Mouse (Mus musculus): Measurements from ENCODE around the gene Fntb. TPM values are rescaled to one million over a fixed set of nuclear protein-coding genes. Genes with fewer than 3 reads are reported as not detected.
"Not testable (repeated sequence)": the region's sequence is repeated elsewhere in the genome, so short reads cannot be mapped to it uniquely, and the experiment has no call there.

The Fntb gene
- total RNA-seq, 4 experiments from 2014 or later, result 22.7 to 24.8 (median 24.3) TPM

DNA sequence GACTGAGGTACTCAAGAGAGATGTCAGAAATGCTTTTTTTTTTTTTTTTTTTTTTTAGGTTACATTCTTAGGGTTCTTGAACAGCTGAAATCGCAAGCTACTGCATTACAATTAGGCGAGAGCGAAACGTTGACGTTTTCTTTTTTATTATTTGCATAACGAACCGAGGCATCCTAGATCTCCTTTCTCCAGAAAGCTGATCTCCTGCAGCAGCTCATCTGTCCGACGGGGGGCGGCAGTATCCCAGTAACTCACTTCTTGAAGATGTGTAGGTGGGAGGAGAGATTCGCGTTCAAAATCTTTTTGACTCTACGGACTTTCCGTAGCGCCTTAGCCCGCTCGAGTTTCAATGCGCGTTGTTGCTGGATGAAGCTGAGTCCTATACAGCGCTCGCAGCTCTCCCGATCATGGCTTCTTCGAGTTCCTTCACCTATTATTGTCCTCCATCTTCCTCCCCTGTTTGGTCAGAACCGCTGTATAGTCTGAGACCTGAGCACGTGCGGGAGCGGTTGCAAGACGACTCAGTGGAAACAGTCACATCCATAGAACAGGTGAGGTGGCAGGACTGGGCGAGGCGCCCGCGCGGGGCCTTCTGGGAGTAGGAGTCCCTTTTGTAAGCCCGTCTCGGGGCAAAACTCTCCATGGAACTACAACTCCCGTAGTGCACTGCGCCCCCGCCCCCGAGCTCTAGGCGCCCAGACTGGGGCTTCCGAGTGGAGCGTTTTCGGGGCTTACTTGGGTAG, 71.9 kb downstream of the Fntb start:
- DNase-seq (ENCODE audit: low spot score in 2 of 2), result peak; percentile 97 to 98

DNA sequence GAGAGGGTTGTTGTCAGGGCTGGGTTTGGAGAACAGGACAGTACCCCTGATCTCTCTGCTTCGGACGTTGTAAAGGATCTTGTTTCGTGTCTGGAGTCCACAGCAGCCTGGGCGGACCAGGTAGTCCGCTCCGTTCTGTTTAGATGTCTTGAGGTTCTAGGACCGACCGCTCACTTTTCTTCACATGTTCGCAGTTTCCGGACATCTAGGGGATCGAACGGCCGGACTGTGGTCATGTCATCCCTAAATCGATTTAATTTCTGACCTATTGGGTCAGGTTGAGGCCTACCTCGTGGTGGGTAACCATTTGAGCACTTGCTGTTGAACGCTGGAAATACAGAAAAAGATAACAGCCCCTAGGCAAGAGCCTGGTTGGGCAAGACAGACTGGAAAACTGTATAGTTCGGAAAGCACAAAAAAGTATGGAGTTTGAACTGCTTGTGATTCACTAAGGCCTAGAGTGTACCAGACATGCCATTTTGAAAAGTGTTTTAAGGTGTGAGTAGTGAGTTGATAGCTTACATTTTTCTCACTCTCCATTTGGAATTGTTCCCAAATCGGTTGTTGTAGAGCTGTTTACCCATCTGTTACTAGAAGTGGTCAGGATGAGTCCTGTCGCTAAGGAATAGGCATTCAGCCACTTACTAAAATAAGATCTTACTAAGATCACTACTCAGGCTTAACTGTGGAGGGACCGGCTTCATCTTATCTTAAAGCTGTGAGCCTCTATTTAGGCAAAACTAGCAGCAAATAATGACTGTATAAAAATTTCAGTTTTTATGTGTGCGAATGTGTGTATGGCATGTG, 72.7 kb downstream of the Fntb start:
- DNase-seq (ENCODE audit: low spot score in 2 of 2), result no peak

DNA sequence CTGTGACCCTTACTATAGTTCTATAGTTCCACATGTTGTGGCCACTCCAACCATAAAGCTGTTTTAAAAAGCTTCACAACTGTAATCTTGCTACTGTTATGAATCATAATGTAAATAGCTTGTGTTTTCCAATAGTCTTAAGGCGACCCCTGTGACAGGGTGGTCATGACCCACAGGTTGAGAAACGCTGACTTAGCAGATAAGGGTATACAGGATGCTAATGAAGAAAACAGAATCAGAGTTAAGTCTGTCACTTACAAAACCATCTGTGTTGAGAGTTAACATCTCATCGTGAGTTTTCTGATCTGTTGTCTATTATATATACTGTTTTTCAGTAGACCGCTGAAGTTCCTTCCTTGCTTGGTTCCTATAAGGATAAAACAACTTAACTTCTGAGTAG, 73.9 kb downstream of the Fntb start:
- no peak for DNase-seq (ENCODE audit: low spot score in 2 of 2)

DNA sequence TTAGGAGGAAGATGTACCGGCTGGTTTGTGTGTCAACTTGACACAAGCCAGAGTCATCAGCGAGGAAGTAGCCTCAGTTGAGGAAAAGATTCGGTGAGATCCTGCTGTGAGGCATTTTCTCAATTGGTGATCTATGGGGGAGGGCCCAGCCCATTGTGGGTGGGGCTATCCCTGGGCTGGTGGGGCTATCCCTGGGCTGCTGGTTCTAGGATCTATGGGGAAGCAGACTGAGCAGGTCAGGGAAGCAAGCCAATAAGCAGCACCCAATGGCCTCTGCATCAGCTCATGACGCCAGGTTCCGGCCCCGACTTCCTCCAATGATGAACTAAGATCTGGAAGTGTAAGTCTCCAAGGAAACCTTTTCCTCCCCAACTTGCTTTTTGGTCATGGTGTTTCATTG, 74.7 kb downstream of the Fntb start:
- DNase-seq (ENCODE audit: low spot score in 2 of 2), result no peak

DNA sequence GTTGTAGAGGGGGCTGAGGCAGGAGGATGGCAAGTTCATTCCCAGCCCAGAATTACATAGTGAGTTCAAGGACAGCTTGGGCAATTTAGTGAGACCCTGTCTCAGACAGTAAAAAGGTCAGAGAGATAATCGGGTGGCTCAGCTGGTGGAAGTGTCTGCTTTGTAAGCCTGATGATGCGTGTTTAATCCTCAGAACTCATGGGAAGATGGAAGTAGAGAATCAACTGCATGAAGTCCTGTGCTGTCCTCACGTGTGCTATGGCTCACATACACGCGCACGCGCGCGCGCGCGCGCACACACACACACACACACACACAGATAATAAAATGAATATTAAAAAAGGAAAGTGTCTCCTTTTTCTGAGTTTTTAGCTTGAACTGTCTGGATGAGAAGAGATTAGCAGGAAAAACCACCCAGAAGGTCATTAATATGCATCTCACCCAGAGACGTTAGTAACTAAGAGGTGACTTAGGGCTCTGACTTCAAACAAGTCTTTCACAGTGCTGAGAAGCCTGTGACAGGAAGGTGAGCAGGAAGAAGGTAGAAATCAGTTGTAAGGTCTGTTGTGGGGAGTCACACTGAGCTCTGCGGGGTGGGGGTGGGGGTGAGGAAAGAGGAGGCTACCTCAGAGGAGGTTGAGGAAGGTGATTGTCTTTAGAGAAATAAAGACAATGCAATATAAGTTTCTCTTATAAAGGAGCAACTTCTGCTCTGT, 79.1 kb downstream of the Fntb start:
- DNase-seq (ENCODE audit: low spot score in 2 of 2), result no peak

DNA sequence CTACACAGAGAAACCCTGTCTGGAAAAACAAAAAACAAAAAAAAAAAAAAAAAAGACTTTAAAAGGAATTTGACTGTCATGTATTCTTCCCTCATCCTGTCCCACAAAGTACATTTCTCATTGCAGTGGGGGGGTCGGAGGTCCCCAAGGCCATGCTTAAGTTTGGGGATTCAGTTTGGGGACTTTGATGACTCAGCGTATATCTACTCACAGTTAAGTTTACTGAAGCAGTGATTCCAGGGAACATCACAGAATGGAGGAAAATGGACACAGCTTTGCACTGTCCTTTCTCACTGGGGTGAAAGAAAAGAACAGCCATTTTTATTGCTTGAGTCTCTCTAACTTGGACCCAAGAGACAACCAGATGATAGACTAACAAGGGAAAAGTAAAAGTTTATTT, 87.0 kb downstream of the Fntb start:
- DNase-seq (ENCODE audit: low spot score in 2 of 2), result no peak

DNA sequence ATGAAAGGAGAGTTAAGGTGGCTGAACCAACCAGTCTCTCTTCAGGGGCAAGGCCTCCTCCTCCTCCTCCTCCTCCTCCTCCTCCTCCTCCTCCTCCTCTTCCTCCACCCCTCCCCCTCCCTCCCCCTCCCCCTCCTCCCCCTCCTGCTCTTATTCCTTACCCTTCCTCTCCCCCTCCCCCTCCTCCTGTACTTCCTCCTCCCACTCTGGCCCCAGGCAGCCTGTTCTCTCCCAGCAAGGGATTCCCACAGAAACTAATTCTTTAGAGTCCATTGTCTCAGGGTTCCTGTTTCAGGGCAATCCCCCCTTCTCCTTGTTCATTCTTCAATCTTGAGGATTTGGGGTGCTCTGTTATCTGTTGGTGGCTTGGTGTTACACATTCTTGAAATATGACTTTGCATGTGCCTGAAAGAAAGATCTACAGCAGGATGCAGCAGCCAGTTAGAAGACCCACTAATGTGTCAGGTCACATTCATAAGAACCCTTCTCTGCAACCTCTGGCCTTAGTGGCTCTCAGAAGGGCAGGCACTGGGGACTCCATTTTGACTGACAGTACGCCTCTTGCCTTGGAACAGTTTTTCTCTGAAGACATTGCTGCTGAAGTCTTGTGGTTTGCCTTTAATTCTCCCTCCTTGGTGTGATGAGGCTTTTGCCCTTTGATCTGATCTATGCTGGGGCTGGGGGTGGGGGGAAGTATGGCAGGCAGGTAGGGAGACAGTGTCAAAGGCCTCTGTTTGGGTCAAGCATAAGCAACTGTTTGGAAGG, 88.2 kb downstream of the Fntb start:
- no peak for DNase-seq (ENCODE audit: low spot score in 2 of 2)

DNA sequence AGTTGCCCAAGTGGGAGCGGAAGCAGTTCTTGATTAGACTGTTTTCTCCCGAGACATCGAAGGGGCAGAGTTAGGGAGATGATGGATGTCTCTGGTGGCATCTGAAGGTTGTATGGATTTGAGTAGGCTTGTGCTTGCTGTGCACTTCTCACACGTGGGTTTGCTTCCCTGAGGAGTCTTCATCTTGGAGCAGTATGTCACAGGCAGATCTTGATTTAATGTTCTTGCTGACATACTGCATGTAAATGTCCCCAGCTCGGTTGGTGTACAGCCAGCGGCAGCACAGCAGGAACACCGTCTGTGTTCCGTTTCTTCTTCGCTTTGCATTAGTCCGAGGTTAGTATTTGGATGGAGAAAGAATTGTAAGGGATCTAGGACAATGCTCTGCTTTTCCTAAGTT, 91.7 kb downstream of the Fntb start:
- no peak for DNase-seq (ENCODE audit: low spot score in 2 of 2)

DNA sequence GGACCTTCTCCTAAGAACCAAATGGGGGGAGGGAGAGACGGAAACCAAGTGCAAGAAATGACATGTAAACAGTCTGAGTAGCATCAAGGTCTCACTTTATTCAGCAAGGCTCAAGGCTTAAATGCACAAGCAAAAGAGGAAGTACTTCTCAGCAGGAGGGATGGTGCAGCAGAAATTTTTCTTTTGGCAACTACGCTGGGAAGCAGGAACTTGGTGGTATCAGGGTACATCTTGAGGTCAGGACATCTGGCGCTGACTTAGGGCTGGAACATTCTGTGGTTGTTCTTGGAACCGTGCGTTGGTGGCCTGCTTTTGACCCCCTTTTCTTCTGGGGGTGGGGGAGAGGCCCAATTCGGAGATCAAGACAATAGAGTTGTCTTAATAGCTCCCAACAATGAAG, 93.4 kb downstream of the Fntb start:
- DNase-seq (ENCODE audit: low spot score in 2 of 2), result not testable (repeated sequence)

DNA sequence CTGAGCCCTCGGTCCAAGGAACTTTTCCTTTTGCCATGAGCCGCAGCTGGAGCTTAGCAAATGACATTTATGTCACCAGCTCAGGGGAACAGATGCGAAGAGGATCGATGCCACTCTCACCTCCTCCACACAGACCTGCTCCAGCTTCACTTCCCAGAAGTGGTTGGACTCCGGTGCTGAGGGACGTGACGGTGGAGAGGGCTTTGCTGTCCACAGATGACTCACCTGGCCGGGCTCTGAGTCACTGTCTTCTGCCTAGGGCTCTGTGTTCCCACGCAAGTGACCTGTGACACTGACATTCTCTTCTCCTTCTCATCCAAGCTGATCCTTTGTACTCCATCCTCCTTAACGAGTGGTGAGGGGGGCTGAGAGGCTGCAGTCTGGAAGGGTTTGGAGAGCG, 98.3 kb downstream of the Fntb start:
- DNase-seq (ENCODE audit: low spot score in 2 of 2), result no peak

DNA sequence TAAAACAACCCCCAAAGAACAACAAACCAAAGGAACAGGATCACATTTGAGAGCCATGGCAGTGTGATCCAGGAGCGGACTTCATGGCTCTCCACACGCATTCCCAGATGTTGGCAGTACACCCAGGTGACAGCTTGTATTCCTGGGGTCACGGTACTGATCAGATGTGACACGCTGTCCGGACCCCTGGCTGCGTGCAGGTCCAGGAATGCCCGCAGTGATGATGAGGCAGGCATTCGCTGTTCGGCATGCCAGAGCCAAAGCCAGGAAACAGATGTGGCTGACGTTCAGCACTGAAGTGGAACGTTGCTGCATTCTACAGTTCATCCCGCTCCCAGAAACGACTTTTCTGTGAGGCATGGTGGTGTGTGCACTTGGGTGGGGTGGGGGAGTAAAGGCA, 99.9 kb downstream of the Fntb start:
- no peak for DNase-seq (ENCODE audit: low spot score in 2 of 2)

DNA sequence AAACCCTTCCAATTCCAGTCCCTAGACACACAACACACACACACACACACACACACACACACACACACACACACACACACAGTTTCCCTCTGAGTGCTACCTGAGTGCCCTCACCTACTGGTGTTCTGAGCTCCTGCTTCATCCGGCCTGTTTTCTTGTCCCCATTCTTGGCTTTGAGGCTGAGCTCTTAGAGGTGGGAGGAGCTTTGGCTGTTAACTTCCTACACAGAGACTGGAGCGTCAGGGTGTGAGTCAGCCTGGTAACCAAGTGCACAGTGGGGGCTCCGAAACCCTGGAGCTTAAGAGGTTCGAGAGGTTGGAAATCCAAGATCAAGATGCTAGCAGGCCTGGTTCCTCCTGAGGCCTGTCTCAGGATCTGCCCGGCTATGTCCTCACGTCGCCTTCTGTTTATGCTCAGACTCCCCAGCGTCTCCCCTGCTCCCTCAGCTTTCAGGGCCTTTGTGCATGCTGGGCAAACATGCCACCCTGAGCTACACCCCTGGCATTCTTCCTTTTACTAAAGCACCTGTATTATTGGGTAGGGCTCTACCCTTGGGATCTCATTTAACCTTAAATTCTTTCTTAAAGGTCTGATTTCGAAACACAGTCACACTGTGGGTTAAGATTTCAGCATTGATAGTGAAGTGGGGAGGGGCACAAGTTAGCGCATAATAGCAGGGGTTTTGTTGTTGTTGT, 102.3 kb downstream of the Fntb start:
- no peak for DNase-seq (ENCODE audit: low spot score in 2 of 2)

DNA sequence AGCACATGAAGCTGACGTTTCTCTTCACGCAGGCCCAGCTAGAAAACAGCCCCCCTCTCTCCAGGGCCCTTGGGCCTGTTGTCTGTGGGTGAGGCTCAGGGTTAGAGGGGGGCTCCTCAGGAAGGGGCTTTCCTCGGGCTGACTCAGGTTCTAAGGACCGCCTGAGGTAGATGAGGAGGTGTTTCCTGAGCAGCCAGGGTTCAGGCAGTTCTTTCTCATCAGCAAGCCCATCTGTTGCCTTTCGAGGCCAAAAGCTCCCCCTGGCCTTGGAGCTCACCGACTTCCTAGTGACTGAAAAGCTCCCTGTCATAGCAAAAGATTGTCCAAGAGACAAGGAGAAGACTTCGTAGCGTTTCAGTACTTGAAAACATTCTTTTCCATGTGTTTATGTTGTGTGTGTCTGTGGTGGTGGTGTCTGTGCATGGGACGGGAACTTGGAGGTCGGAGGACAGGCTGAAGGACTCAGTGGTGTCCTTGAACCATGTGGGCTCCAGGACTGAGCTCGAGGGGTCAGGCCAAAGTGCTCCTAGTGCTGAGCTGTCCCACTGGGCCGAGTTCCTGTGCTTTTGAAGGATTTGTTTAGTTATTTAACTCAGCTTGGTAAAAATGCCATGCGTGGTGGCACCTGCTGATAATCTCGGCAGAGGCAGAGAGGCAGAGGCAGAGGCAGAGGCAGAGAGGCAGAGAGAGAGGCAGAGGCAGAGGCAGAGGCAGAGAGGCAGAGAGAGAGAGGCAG, 103.2 kb downstream of the Fntb start:
- no peak for DNase-seq (ENCODE audit: low spot score in 2 of 2)

DNA sequence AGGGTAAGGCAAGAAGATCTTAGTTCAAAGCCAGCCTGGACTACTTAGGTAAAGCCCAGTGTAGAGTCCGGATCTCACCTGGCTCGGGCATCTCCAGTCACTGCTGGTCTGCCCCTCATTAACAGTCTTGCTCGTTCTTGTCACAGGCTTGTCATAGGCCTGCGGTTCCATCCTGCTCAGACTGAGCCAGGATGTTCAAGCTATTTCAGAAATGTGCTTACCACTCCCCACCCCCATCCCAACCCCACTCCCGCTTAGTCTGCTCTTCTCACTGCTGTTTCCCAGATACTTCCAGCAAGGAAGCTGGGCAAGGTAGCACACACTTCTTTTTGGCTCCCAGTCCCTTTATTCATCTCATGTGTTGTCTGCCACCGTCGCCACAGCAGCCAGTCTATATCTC, 104.2 kb downstream of the Fntb start:
- DNase-seq (ENCODE audit: low spot score in 2 of 2), result no peak

DNA sequence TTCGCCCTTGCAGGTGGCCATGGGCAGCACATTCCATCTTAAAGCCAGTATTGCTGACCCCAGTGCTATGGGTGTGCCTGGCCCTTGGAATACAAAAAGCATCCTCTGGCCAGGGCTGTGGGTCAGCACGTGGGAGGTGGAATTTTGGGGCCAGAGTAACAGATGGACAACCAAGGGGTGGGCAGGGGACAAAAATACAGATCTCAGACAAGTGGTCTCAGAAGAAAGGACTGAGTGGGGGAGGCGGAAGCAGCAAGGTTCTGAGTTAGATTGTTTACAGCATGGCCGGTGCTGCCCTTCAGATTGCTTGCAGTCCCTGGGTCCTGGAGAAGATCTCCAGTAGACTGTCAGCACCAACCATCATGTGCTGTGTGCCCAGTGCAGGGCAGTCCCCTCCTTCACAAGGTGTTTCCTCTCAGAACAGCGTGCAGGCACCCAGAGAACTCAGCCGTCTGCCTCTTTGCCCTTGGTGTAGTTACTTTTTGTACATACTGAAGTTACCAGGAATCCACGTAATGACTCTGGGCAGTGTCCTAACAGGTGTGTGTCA, 107.5 kb downstream of the Fntb start:
- no peak for DNase-seq (ENCODE audit: low spot score in 2 of 2)

DNA sequence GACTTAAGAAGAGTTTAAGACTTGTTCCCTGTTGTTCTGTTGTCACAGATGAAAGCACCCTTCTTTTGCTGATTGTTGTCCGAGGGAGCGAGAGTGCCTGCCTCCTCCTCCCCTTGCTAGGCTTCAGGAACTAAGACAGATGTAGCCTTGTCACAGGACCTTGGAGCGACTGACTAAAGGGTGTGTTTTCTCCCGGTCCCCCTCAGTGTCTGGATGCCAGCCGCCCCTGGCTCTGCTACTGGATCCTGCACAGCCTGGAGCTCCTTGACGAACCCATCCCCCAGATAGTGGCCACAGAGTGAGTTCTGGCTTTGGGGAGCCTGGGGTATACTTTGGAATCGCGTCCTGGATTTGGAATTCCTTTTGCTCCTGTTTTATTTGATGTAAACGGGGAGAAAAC, 109.4 kb downstream of the Fntb start:
- no peak for DNase-seq (ENCODE audit: low spot score in 2 of 2)

DNA sequence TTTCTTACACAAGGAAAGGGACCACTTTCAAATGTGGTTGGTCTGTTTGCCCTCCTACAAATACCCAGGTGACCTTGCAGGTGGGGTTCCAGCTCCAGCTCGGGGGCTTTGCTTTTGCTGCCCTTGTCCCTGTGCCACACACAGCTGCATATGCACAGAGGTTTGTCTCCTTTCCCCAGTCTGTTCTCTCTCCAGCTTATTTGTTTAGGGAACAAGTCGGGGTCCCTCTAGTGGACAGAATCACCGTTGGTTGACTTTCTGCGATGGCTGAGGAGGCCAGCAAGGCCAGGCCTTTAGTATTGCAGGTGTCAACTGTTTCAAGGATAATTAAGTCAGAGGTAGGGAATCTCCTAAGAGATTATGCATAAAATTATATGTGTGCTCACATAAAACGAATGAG, 113.9 kb downstream of the Fntb start:
- peak; percentile 34 to 44 for DNase-seq (ENCODE audit: low spot score in 2 of 2)

DNA sequence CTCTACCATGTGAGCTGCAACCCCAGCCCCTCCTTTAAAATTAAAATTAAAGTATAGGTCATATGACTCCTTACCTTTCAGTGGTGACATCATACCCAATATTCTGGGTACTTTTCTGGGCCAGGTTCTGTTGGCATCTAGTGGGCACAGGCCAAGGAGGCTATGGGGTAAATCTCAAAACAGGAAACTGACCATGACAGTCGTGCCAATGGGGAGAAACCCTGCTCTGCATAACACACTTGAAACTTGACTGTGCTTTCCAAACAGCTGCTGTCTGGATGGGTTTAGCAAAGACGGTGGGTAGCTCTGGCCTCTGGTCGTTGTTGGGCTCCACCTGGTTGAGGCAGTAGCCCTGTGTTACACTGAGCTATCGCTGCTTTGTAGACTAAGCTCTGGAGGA, 114.7 kb downstream of the Fntb start:
- no peak for DNase-seq (ENCODE audit: low spot score in 2 of 2)

DNA sequence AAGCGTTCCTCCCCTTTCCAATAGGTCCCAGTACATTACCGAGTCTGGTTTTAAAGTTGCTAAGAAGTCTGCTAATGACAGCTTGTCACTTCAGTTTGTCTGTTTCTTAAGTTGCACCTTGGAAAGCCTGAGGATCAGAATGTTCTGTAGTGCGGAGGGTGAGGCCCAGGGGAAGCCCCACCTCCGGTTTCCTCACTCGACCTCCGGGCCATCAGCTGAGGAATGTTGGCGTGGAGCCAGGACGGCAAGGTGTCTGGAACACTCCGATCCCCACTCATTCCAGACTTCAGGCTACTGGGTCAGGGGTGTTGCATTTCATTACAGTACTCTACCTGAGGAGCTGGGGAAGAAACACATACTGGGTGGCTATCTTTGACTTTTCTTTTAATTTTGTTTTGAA, 118.4 kb downstream of the Fntb start:
- no peak for DNase-seq (ENCODE audit: low spot score in 2 of 2)

DNA sequence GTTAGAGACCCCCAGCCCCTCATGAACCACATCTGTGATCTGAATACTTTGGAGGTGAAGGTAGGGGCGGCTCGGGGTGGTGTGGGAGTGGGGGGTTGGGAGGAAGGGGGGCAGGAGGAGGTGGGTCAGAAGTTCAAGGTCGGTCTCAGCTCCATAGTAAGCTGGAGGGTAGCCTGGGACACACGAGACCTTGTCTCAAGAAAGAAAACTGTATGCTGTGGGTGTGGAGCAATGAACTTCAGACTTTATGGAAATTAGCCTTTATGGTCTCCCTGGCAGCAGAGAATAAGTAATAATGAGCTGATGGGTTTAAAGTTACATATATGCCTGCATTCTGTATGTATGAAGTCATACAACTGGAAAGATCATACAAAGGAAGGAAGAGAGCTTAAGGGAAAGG, 119.7 kb downstream of the Fntb start:
- DNase-seq (ENCODE audit: low spot score in 2 of 2), result no peak
